Mouse (Mus musculus) embryonic facial prominence, embryonic 10.5 days (tissue): Measurements from ENCODE around the gene Tnfrsf8. TPM values are rescaled to one million over a fixed set of nuclear protein-coding genes. Genes with fewer than 3 reads are reported as not detected.
A peak's percentile ranks its signal among the peaks of the same experiment; 100 is the strongest.

ENCODE experiments used
- DNase-seq: peaks from one replicate; pipeline ENCODE4 v3.0.0-alpha.2; 2017; ENCODE audit warnings: low spot score
- H3K27ac ChIP-seq: fragments of 300-500 bp; sonication (generic); replicated peaks from 2 replicates; pipeline ENCODE4 v1.5.1; 2016; ENCODE audit warnings: mild to moderate bottlenecking
- H3K27me3 ChIP-seq: fragments of 300-500 bp; sonication (generic); replicated peaks from 2 replicates; pipeline ENCODE4 v1.6.1; 2016; ENCODE audit warnings: low read depth, mild to moderate bottlenecking; ENCODE audit not compliant: poor library complexity, severe bottlenecking
- H3K36me3 ChIP-seq: fragments of 300-500 bp; sonication (generic); replicated peaks from 2 replicates; pipeline ENCODE4 v1.6.1; 2016; ENCODE audit warnings: mild to moderate bottlenecking, moderate library complexity
- H3K4me1 ChIP-seq: fragments of 300-500 bp; sonication (generic); 2 replicates; pipeline ENCODE4 v1.6.1; 2016
- H3K4me3 ChIP-seq: fragments of 300-500 bp; sonication (generic); 2 replicates; pipeline ENCODE4 v1.5.1; 2016; ENCODE audit warnings: mild to moderate bottlenecking, moderate library complexity
- H3K9me3 ChIP-seq: fragments of 300-500 bp; sonication (generic); 2 replicates; pipeline ENCODE4 v1.6.1; 2016; ENCODE audit warnings: mild to moderate bottlenecking
- WGBS: fragments of 180-500 bp; shearing (Covaris S2); methylation state at CpG from one replicate; pipeline ENCODE4 v1.1.7; 2016; 5-methylcytosine and 5-hydroxymethylcytosine counted together
- polyA plus RNA-seq: library from polyadenylated mRNA; unstranded; fragments of >200 nt; fragmentation: Nextera tagmentation; extraction: Ambion mirVana; gene quantifications from 2 replicates; pipeline ENCODE4 v1.2.1, GENCODE M21; 2016

Tnfrsf8 gene
- polyA plus RNA-seq, 1 experiment from 2014 or later: not detected

- no peak for DNase-seq
- Histone ChIP-seq H3K36me3 (no peaks in the 10 kb centered on the region), H3K27me3 (no peaks in the 10 kb centered on the region), H3K4me1 (peaks cover 8% of the 10 kb centered on the region), H3K4me3 (no peak overlapping the region), H3K27ac (peak overlapping the region; percentile 40; the same call in 1 of the 2 replicates), H3K9me3 (no peaks in the 10 kb centered on the region)
- WGBS: 48% methylated on average over 3 of the region's 3 CpGs
These were observed 81.3 kb downstream of the Tnfrsf8 start for GRCm38 (mm10) chr4:145233487-145234228.

GRCm38 (mm10) chr4:145231732-145232131 lies 83.2 kb downstream of the Tnfrsf8 start:
- WGBS: 90% methylated on average over 5 of the region's 5 CpGs
- H3K27ac ChIP-seq: no peak overlapping the region

GRCm38 (mm10) chr4:145230647-145231046 lies 84.3 kb downstream of the Tnfrsf8 start:
- Histone ChIP-seq H3K27ac (no peak overlapping the region), H3K9me3 (no peaks in the 10 kb centered on the region), H3K27me3 (no peaks in the 10 kb centered on the region), H3K36me3 (no peaks in the 10 kb centered on the region), H3K4me3 (no peak overlapping the region), H3K4me1 (peaks cover 8% of the 10 kb centered on the region)
- no peak for DNase-seq
- WGBS: 92% methylated on average over 2 of the region's 2 CpGs

More at GRCm38 (mm10) chr4:145231732-145232131, 83.2 kb downstream of the Tnfrsf8 start:
- Histone ChIP-seq H3K27me3 (no peaks in the 10 kb centered on the region), H3K36me3 (no peaks in the 10 kb centered on the region), H3K9me3 (no peaks in the 10 kb centered on the region), H3K4me1 (peaks cover 8% of the 10 kb centered on the region), H3K4me3 (no peak overlapping the region)
- no peak for DNase-seq

GRCm38 (mm10) chr4:145229524-145230163 lies 85.3 kb downstream of the Tnfrsf8 start:
- no peaks in the 10 kb centered on the region for H3K9me3 ChIP-seq
- peaks cover 8% of the 10 kb centered on the region for H3K4me1 ChIP-seq
- no peaks in the 10 kb centered on the region for H3K27me3 ChIP-seq
- no peaks in the 10 kb centered on the region for H3K36me3 ChIP-seq
- H3K4me3 ChIP-seq: no peak overlapping the region
- H3K27ac ChIP-seq: no peak overlapping the region
- 92% methylated on average over 5 of the region's 5 CpGs for WGBS
- no peak for DNase-seq

- Histone ChIP-seq H3K27ac (no peak overlapping the region), H3K27me3 (no peaks in the 10 kb centered on the region), H3K4me1 (peaks cover 8% of the 10 kb centered on the region), H3K4me3 (no peak overlapping the region), H3K36me3 (no peaks in the 10 kb centered on the region), H3K9me3 (no peaks in the 10 kb centered on the region)
- WGBS: 94% methylated on average over 6 of the region's 6 CpGs
- DNase-seq: no peak
These were observed 85.9 kb downstream of the Tnfrsf8 start for GRCm38 (mm10) chr4:145229051-145229450.

GRCm38 (mm10) chr4:145224613-145225012 lies 90.4 kb downstream of the Tnfrsf8 start:
- WGBS: 86% methylated on average over 4 of the region's 4 CpGs
- no peak for DNase-seq

GRCm38 (mm10) chr4:145222064-145222463 lies 92.9 kb downstream of the Tnfrsf8 start:
- Histone ChIP-seq H3K36me3 (no peaks in the 10 kb centered on the region), H3K27ac (no peak overlapping the region), H3K27me3 (no peaks in the 10 kb centered on the region), H3K4me3 (no peak overlapping the region), H3K4me1 (no peaks in the 10 kb centered on the region), H3K9me3 (no peaks in the 10 kb centered on the region)
- 85% methylated on average over 8 of the region's 8 CpGs for WGBS
- no peak for DNase-seq

More at GRCm38 (mm10) chr4:145224613-145225012, 90.4 kb downstream of the Tnfrsf8 start:
- no peaks in the 10 kb centered on the region for H3K9me3 ChIP-seq
- no peaks in the 10 kb centered on the region for H3K36me3 ChIP-seq
- no peaks in the 10 kb centered on the region for H3K4me1 ChIP-seq
- no peaks in the 10 kb centered on the region for H3K27me3 ChIP-seq
- no peak overlapping the region for H3K27ac ChIP-seq
- H3K4me3 ChIP-seq: no peak overlapping the region

GRCm38 (mm10) chr4:145221379-145221778 lies 93.6 kb downstream of the Tnfrsf8 start:
- WGBS: 67% methylated on average over 2 of the region's 2 CpGs
- Histone ChIP-seq H3K27me3 (no peaks in the 10 kb centered on the region), H3K27ac (no peak overlapping the region), H3K4me3 (no peak overlapping the region), H3K4me1 (no peaks in the 10 kb centered on the region), H3K9me3 (no peaks in the 10 kb centered on the region), H3K36me3 (no peaks in the 10 kb centered on the region)
- no peak for DNase-seq

- H3K4me1 ChIP-seq: peaks cover 4% of the 10 kb centered on the region
- H3K9me3 ChIP-seq: no peaks in the 10 kb centered on the region
These were observed 95.0 kb downstream of the Tnfrsf8 start for GRCm38 (mm10) chr4:145220001-145220400.

GRCm38 (mm10) chr4:145219240-145219985 lies 95.6 kb downstream of the Tnfrsf8 start:
- Histone ChIP-seq H3K27ac (no peak overlapping the region), H3K4me1 (peaks cover 10% of the 10 kb centered on the region), H3K9me3 (no peaks in the 10 kb centered on the region), H3K36me3 (no peaks in the 10 kb centered on the region), H3K4me3 (no peak overlapping the region), H3K27me3 (no peaks in the 10 kb centered on the region)
- peak; percentile 21 for DNase-seq
- WGBS: 68% methylated on average over 15 of the region's 15 CpGs

More at GRCm38 (mm10) chr4:145220001-145220400, 95.0 kb downstream of the Tnfrsf8 start:
- Histone ChIP-seq H3K4me3 (no peak overlapping the region), H3K27me3 (no peaks in the 10 kb centered on the region), H3K36me3 (no peaks in the 10 kb centered on the region), H3K27ac (no peak overlapping the region)
- no peak for DNase-seq
- WGBS: 74% methylated on average over 1 of the region's 1 CpGs

- peaks cover 11% of the 10 kb centered on the region for H3K4me1 ChIP-seq
- H3K36me3 ChIP-seq: no peaks in the 10 kb centered on the region
- no peaks in the 10 kb centered on the region for H3K9me3 ChIP-seq
- H3K27me3 ChIP-seq: no peaks in the 10 kb centered on the region
- DNase-seq: no peak
- WGBS: 68% methylated on average over 5 of the region's 5 CpGs
- no peak overlapping the region for H3K4me3 ChIP-seq
- H3K27ac ChIP-seq: no peak overlapping the region
These were observed 97.1 kb downstream of the Tnfrsf8 start for GRCm38 (mm10) chr4:145217837-145218236.
